Mouse (Mus musculus): ENCODE data around the gene Gfod2. TPM values are rescaled to one million over a fixed set of nuclear protein-coding genes. Genes with fewer than 3 reads are reported as not detected.

Gene Gfod2
- 1 to 10 TPM; 1.8 to 4.3 TPM for polyA plus RNA-seq (2017; shearing (Covaris generic))

DNA sequence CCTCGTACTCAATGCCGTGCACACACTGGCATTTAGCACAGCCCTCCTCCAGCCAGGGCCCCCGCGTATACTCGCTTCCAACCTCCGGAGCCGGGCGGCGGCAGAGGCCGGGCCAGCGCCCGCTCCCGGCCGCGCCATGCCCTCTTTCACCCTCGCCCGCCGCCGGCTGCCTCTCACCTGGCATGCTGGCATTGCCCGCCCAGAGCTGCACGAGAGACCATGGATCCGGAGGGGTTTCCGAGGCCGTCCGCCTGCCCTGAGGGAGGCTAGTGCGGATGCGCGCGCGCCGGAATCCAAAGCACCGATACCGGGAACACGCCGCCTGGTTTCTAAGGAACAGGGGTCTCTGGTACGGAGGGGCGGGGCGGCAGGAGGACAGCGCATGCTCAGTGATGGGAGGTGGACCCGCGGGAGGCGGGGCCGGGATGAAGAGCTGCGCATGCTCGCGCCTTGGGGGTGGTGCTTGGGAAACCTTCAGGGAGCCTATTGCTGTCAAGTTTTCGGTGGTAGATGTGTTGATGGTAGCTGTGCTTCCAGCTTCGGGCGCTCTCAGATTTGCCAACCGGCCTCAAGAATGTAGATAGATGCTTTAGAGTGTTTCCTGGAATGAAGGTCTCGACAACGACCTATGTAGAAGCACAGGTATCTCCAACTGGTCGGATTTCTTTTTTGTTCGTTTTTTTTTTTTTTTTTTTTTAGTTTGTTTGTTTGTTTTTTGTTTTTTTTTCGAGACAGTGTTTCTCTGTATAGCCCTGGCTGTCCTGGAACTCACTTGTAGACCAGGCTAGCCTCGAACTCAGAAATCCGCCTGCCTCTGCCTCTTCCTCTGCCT, at the start of gene Gfod2:
Gfod2 (minus strand) TSS at position 388 of the 832 bp plus-strand sequence.
- ATAC-seq, result peak; percentile 95

DNA sequence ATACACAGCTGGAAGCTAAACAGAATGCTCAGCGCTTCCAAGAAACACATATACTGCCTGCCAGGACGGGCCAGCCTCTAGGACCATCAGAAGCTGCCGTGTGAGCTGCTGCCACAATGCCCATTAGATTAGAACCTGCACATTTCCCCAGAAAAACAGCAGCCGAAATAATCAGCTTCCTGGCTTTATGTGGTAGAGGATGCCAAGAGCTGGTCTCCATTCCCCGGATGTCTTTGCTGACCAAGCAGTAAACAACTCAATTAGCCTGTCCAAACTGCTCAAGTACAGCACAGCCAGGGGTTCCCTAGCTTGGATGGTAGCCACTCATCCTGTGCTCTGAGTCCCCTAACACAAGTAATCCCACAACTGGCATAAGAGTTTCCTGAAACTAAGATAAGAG, 49.3 kb upstream of the Gfod2 start:
- no peak for ATAC-seq

DNA sequence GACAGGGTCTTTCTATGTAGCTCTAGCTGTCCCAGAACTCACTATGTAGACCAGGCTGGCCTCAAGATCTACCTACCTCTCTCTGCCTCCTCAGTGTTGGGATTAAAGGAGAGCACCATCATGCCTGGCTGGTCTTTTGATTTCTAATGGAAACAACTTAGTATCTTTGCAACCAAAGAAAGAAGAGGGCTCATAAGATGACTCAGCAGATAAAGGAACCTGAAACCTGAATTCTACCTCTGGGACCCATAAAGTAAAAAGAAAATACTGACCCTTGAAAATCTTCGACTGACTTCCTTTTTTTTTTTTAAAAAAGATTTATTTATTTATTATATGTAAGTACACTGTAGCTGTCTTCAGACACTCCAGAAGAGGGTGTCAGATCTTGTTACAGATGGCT, 47.5 kb upstream of the Gfod2 start:
- ATAC-seq, result no peak

DNA sequence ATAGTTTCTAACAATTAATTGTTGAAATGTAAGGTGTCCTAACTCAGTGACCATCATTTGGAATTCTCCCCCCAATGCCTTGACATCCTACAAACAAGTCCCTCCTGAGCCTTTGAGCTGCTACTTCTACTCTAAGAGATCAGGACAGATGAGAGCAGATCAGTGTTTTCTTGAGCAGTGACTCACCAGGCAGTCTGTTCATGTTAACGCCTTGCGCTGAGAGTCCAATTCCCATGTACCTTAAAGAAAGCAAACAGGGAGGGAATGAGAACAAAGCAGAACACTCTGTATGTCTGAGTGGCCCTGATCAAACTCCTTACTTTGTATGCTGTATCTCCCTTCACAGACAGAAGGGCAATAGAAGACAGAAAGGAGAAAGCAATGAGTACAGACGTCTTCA, 46.9 kb upstream of the Gfod2 start:
- ATAC-seq, result no peak

DNA sequence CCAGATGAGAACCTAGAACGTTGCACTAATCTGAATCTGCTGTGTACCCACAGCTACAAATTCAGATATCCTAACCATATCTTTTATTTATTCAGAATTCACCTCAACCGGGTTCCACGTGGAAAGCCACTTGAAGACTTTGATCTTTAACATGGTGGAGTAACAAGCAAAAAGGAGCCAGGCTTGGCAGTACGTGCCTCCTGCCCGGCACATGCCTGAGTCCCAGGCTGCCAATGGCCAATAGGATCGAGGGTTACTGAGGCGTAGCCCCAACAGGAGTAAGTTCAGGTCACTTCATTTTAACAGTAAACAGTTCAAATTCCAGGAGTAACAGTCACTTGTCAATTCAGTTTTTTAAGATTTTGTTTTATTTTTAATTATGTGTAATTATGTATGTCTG, 46.3 kb upstream of the Gfod2 start:
- ATAC-seq, result no peak

DNA sequence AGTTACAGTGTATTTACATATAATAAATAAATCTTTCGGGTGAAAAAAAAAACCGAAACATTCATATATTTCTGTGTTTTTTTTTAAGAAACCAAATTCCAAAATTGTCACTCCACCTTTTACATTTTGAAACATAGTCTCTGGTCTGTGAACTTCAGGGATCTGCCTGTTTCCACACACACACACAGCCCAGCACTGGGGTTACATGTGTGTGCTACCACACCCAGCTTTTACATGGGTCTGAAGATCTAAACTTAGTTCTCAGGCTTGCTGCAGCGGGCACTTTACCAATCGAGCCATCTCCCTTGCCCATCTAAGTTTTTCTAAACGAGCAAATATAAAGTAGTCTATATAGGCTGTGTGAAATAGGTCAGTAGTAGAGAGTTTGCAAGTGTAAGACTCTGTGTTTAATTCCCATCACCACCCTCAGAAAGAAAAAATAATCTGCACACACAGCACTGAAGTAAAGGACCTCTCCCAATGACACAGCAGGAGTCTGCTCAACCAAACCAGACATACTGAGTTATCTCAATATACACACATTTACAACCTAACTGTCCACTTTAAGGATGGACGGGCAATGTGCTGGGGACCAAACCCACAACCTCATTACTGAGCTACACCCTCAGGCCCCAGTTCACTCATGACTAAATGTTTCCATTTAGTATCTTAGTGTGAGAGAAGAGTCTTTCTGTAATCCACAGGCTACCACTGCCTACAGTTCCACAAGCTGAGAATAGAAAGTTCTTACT, 42.9 kb upstream of the Gfod2 start:
- ATAC-seq, result no peak

DNA sequence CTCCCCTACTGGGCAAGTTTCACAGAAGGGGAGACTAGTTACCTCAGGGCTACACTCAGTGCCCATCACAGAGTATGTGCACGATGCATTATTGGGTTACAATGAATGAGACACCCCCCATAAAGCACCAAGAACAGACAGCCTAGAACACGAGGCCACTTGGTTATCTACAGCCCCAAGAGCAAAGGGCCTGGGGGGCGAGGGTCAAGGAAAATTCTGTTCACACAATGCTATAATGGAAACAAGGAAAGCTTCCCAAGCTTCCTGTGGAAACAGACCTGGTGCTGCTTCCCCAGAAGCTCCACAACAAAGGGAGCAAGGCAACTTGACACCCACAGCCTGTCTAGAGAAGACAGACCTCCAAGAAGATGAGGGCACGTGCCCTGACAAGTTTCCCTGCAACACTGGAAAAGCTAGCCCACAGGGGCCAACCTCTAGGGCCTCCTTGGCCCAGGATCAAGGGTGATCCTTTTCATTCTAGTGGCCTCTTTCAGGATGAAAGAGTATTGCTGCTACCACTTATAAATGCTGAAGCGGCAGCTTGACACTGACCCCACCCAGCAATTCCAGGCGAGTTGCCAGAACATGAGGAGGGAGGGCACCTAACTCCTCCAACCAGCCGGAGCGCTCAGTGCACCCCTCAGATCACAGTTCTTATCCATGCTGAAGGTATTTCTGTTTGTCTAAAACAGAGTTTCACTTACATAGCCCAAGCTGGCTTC, 40.8 kb upstream of the Gfod2 start:
- no peak for ATAC-seq

DNA sequence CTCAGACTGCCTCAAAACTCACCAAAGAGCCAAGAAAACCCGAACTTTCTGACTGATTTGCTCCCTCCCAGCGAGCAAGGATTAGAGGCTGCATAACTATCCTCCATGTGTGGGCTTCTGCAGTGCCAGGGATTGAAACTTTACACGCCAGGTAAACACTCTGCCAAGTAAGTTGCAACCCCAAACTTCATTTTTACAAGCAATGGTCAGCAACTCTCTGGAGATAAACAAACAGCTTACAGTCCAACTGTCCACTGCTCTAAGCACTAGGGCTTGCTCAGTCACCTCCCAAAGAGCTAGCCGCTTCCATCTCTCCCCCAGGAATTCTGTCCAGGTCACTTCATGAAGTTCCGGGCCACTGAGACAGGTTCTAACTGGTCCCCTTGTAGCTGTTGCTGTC, 39.9 kb upstream of the Gfod2 start:
- ATAC-seq, result no peak

DNA sequence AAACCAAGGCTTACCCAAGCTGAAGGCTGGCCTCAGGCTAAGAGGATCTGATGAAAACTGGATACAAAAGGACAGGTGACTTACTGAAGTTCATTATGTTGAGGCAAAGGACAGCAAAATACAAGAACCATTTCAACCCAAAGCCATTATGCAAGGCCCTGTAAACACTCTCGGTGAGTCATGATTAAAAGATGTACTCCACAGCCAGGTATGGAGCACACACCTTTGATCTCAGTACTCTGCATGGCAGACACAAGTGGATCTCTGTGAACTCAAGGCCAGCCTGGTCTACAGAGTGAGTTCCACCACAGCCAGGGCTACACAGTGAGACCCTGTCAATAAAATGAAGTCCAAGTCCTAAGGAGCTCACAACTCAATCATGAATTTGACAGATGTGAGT, 37.3 kb upstream of the Gfod2 start:
- ATAC-seq, result no peak

DNA sequence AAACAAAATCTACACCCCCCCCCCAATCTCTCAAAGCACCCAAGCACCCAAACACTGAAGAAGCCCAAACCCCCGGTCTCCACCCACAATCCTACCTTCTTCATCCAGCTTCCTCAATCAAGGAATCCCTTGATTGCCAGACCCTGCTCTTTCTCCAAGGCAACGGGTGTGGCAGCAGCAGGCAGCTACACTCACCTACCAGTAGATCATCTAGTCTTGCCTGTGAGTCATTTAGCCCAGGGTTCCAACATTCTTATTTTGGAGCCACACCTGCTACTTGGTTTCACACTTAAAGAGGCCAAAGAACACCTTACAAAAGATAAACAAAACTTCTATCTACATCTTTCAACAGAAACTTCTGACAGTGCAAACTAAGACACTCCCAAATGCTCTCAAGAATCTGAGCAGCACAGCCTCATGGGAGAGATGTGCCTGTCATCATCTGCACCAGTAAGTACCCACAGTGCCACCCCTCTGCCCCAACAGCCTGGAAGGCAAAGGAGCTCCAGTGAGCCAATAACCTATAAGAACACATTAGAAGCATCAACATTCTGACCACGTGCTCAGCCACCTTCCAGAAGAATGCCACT, 35.6 kb upstream of the Gfod2 start:
- peak; percentile 19 for ATAC-seq

DNA sequence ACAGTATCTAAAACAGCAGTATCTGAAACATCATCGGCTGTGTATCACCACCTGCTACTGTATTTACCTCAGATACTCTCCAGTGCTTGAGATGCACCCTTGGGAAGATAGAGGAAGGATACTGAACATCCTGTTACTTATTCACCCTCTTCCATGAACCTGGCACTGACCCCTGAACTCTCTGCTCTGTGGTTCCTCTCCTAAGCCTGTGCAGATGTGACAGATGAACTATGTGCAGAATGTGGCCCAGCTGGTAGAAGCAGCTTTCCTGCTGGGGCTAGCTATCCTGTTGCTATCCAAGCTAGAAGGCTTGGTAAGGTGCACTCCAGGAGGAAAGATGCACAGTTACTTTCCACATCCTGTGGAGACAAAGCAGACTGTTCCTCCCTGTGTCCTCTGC, 34.9 kb upstream of the Gfod2 start:
- no peak for ATAC-seq

DNA sequence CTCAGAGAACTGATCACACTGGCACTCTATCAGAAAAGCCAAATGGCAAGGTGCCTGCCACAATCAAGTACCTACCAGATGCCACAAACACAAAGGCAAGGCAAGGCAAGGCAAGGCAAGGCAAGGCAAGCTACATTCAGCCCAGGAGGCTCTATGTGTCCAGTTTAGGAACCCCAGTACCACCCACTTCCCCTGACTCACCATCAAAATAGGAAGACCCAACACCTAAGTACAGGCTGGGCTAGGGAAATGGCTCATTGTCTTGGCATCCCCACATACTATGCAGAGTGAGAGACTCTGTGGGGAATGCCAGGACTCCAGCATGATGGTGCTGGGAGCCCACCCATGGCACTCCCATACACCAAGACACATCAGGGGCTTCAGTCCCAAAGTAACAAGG, 31.2 kb upstream of the Gfod2 start:
- no peak for ATAC-seq

DNA sequence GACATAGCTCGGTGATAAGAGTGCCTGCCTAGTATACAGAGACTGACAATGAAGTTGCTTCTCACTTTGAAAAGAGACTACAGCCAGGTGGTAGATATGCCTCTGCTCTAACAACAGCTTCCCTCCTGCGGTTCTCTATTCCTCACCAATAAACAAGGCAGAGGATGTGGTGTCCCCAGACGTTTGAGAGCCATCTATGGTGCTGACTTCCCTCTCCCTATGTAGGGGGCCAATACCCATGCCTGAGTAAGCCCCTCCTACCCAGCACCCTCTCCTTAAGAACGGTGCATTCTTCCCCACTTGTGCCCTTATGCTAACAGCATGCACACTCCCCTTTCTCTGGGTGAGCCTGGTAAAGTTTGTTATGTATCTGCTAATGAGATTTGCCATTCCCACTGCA, 30.5 kb upstream of the Gfod2 start:
- no peak for ATAC-seq

DNA sequence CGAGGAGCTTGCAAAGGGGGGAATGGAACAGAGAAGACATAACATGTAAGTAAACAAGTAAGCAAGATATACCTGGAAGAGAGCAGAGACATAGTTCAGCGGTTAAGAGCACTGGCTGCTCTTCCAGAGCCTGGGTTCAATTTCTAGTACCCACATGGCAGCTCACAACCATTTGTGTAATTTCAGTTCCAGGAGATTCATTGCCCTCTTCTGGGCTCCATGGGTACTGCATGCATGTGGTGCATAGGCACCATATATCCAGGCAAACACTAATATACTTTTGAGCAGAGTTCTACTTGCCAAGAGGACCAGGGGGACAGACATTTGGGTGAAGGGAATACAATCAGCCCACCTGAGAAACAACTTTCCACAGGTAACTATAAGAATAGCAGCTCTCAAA, 29.8 kb upstream of the Gfod2 start:
- ATAC-seq, result no peak

DNA sequence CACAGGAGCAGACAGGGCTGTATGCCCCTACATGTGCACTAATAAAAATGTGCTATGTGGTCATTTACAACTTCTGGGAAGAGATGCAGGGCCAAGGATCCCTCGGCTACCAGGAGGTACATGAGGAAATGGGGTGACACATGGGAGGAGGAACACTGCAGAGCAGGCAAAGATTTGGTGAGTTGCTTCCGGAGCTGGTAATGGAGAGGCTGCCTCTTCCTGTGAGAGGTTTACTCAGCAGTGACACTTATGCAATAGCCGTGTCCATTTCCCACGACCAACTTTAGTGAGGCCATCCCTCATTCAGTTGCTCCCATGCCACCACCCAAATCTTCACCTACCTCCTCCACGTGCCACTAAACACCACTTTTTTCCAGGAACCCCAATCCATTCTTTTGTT, 21.8 kb upstream of the Gfod2 start:
- no peak for ATAC-seq

DNA sequence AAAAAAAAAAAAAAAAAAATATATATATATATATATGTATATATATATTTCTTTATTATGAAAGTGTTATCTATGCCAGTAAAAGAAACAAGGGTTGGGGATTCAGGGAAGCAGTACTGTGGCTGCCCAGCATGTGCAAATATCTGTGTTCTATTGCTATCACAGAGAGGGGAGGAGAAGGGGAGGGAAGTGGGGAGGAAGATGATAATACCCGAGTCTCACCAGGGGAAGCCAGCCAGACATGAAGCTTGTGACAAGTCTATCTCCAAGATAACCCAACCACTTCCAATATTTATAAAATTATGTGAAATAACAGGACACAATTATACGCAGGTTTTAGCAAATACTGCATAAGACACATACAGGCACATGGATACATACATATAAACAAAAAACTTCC, 19.4 kb upstream of the Gfod2 start:
- no peak for ATAC-seq

DNA sequence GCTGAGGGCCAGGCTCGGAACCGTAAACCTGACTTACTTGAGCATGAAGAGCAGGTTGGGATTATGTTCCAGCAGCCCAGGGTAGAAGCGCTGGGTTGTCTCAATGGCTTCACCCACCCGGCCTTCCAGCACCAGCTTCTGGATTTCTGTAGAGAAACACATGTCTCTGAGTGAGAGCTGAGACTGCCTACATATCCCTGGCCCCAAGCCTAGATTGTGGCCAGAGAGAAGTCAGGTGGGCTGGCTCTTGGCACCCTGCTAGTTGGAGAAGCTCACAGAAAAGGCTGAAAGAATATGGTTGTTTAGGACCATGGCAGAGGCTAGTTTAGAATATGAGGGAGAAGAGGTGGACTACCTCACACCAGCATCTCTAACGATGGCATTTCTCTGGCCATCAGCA, 16.0 kb upstream of the Gfod2 start:
- ATAC-seq, result no peak

DNA sequence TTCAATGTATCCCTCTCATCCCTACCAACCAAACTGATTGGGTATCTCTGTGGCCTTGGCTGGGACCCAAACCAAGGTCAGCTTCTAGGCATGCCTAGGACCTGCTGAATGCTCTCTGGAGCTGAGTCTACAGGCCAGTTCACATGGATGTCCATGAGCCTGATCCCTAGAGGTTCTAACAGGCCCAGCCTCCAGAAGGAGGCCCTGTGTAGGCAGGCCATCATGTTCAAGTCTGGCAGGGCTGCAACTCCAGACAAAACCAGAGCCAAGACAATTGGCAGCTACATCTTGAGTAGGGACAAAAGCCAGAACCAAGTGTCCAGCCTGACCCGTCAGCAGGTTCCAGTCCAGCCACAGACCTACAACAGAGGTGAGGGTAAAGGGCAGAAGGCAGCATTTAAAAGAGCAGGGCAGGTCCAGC, 15.0 kb upstream of the Gfod2 start:
- no peak for ATAC-seq

DNA sequence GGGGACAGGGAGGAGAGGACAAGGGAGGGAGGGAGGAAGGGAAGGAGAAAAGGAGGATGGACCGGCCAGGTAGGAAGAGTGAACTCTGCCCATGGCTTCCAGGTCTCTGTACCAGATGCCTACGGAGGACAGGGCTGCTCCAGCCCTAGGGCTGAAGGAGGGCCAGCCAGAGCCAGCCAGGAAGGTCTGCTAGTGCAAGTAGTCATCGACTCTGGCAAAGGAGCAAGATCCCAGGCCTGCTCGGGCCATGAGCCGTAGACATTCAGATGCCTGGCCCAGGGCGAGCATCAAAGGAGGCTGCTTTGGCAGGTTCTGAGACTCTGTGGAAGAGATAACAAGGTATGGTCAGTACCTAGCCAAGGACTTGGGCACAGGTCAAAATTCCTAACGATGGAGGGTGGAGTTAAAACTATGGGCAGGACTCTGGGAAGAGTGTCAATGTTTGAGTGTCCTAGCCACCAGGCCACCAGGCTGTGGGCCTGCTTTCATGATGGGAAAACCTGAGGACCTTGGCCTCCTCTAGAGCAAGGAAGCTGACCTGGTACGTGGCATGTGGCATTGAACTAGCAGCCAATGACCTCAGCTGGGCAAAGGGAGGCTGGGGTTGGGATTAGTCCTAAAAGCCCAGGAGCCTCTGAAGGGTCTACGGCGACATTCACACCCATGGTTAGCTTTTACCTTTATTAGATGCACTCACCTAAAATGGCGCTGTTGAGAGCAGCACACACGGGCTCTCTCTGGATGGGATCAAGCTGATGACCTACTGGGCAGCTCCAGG, 13.1 kb upstream of the Gfod2 start:
- no peak for ATAC-seq

DNA sequence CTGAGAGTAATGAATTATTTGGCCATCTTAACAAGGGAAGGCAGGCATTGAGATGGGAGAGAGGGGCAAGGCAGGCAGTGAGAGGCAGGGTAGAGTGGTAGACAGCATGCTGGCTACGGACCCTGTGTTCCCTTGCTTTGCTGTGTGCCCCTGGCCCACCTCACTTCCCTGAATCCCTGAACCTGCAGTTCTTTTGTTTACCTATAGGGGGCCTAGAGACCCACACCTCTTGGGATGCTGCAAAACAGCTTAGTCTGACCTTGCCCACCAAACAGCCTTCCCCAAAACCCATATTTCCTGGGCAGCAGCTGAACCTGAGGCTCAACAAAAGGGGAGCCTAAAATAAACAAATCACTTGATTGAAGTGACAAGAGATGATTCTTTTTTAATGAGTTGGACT, 12.1 kb upstream of the Gfod2 start:
- ATAC-seq, result no peak

DNA sequence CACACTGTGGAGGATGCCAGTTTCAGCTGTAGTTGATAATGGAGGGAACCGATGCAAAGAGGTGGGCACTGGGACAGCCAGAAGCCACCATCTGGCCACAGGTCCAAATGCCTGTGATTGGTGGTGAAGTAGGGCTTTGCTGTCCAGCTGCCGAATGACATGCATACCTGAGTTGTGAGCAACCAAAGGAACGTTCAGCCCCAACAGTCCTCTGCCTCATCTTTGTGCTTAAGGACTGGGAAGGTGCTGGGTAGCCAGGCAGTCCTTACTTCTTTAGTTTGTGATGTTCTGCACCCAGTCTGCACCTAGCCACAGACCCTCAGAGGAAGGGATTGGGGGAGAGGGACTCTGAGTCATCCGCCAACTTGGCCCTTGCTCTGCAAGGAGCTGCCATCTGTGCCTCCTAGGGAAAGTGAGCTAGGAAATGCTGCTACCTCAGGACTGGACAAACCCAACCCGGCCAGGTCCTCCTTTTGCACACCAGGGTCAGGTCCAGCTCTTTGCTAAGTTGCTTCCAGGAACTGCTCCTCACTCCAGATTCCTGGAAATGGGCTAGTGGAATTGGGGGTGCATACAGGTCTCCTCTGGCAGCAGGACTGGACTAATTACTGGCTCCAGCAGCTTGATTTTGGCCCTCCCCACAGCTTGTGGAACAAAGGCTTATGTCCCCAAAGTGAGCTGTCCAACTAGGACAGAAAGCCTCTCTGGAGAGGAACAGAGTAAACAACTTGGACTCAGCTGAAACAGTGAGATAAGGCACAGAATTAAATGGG, 10.2 kb upstream of the Gfod2 start:
- no peak for ATAC-seq
